Mouse (Mus musculus) heart, adult 2 months (tissue): ENCODE measurements at regions not wholly inside any gene's neighbourhood (a gene's known extent, or its start where the extent isn't known, plus 50 kb on each side); places are given as distances from the start of the nearest gene placed in this dataset.

Source experiments
- CTCF ChIP-seq: fragments of 200-600 bp; IDR thresholded peaks from 2 replicates; pipeline ENCODE4 v1.8.1; 2022; ENCODE audit warnings: antibody characterized with exemption, mild to moderate bottlenecking, moderate library complexity
- EP300 ChIP-seq: fragments of 200-500 bp; IDR thresholded peaks from 2 replicates; pipeline ENCODE4 v1.6.1; 2011; ENCODE audit warnings: low read depth, low read length, control low read depth; ENCODE audit not compliant: insufficient read depth

DNA sequence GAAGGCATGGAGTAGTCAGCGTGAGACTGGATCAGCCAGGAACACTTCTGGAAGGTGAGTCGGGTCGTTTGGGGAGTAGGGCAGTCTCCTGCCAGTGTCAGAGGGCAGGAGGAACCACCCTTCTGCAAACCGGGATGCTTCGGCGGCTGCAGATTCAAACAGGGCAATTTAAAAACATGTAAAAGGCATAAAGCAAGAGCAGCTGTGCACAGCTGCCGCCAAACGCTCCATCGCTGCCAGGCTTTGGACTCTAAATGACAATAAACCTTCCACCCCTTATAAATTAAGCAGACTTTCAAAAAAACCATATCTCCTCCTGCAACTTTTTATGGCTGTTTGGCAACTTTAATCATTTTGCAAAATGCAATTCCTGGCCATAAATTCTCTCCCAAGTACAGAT lies 84.2 kb downstream of the 3100002H09Rik start:
- TF ChIP-seq CTCF, result no peak
- no peak for TF ChIP-seq EP300
